Mouse (Mus musculus): ENCODE data around the gene Celf2. TPM values are rescaled to one million over a fixed set of nuclear protein-coding genes. Genes with fewer than 3 reads are reported as not detected.

Gene Celf2
- polyA plus RNA-seq, 1 experiment: 127 TPM

- TF ChIP-seq CTCF (IDR thresholded peaks at IDR 0.05; ENCODE audit: low read depth, low read length): no peak
- no peak for TF ChIP-seq POLR2A (IDR thresholded peaks at IDR 0.05; ENCODE audit: borderline replicate concordance, low read depth, low read length)
- Histone ChIP-seq H3K4me1 (ENCODE audit: control insufficient read depth, insufficient read depth, low read length) (no peaks in the 10 kb centered on the region), H3K4me3 (ENCODE audit: insufficient read depth, low read length) (no peak overlapping the region), H3K27ac (ENCODE audit: insufficient read depth, low read depth, low read length) (no peak overlapping the region)
Measured at GRCm38 (mm10) chr2:6976300-6976699, 533.1 kb downstream of the Celf2 start.

GRCm38 (mm10) chr2:6969228-6969627 is 540.1 kb downstream of the Celf2 start:
- Histone ChIP-seq H3K4me1 (ENCODE audit: control insufficient read depth, insufficient read depth, low read length) (no peaks in the 10 kb centered on the region), H3K4me3 (ENCODE audit: insufficient read depth, low read length) (no peak overlapping the region), H3K27ac (ENCODE audit: insufficient read depth, low read depth, low read length) (no peak overlapping the region)
- no peak for TF ChIP-seq CTCF (IDR thresholded peaks at IDR 0.05; ENCODE audit: low read depth, low read length)
- TF ChIP-seq POLR2A (IDR thresholded peaks at IDR 0.05; ENCODE audit: borderline replicate concordance, low read depth, low read length): no peak

- no peak for TF ChIP-seq CTCF (IDR thresholded peaks at IDR 0.05; ENCODE audit: low read depth, low read length)
- TF ChIP-seq POLR2A (IDR thresholded peaks at IDR 0.05; ENCODE audit: borderline replicate concordance, low read depth, low read length): no peak
- H3K4me3 ChIP-seq (ENCODE audit: insufficient read depth, low read length): no peak overlapping the region
- no peaks in the 10 kb centered on the region for H3K4me1 ChIP-seq (ENCODE audit: control insufficient read depth, insufficient read depth, low read length)
- H3K27ac ChIP-seq (ENCODE audit: insufficient read depth, low read depth, low read length): no peak overlapping the region
Measured at GRCm38 (mm10) chr2:6965243-6965642, 544.1 kb downstream of the Celf2 start.

- H3K27ac ChIP-seq (ENCODE audit: insufficient read depth, low read depth, low read length): no peak overlapping the region
- no peaks in the 10 kb centered on the region for H3K4me1 ChIP-seq (ENCODE audit: control insufficient read depth, insufficient read depth, low read length)
- TF ChIP-seq CTCF (IDR thresholded peaks at IDR 0.05; ENCODE audit: low read depth, low read length) (no peak), POLR2A (IDR thresholded peaks at IDR 0.05; ENCODE audit: borderline replicate concordance, low read depth, low read length) (no peak)
- H3K4me3 ChIP-seq (ENCODE audit: insufficient read depth, low read length): no peak overlapping the region
Measured at GRCm38 (mm10) chr2:6950702-6951101, 558.7 kb downstream of the Celf2 start.

GRCm38 (mm10) chr2:6945638-6946415 is 563.5 kb downstream of the Celf2 start:
- H3K4me1 ChIP-seq (ENCODE audit: control insufficient read depth, insufficient read depth, low read length): no peaks in the 10 kb centered on the region
- no peak for TF ChIP-seq POLR2A (IDR thresholded peaks at IDR 0.05; ENCODE audit: borderline replicate concordance, low read depth, low read length)
- no peak for TF ChIP-seq CTCF (IDR thresholded peaks at IDR 0.05; ENCODE audit: low read depth, low read length)
- no peak overlapping the region for H3K27ac ChIP-seq (ENCODE audit: insufficient read depth, low read depth, low read length)
- H3K4me3 ChIP-seq (ENCODE audit: insufficient read depth, low read length): no peak overlapping the region

- TF ChIP-seq CTCF (IDR thresholded peaks at IDR 0.05; ENCODE audit: low read depth, low read length): no peak
- TF ChIP-seq POLR2A (IDR thresholded peaks at IDR 0.05; ENCODE audit: borderline replicate concordance, low read depth, low read length): no peak
- Histone ChIP-seq H3K4me1 (ENCODE audit: control insufficient read depth, insufficient read depth, low read length) (no peaks in the 10 kb centered on the region), H3K4me3 (ENCODE audit: insufficient read depth, low read length) (no peak overlapping the region)
Measured at GRCm38 (mm10) chr2:6943651-6944050, 565.7 kb downstream of the Celf2 start.

GRCm38 (mm10) chr2:6942635-6943390 is 566.5 kb downstream of the Celf2 start:
- H3K27ac ChIP-seq (ENCODE audit: insufficient read depth, low read depth, low read length): no peak overlapping the region
- H3K4me3 ChIP-seq (ENCODE audit: insufficient read depth, low read length): no peak overlapping the region
- no peaks in the 10 kb centered on the region for H3K4me1 ChIP-seq (ENCODE audit: control insufficient read depth, insufficient read depth, low read length)
- TF ChIP-seq CTCF (IDR thresholded peaks at IDR 0.05; ENCODE audit: low read depth, low read length) (no peak), POLR2A (IDR thresholded peaks at IDR 0.05; ENCODE audit: borderline replicate concordance, low read depth, low read length) (no peak)

More at GRCm38 (mm10) chr2:6943651-6944050, 565.7 kb downstream of the Celf2 start:
- no peak overlapping the region for H3K27ac ChIP-seq (ENCODE audit: insufficient read depth, low read depth, low read length)

- Histone ChIP-seq H3K27ac (ENCODE audit: insufficient read depth, low read depth, low read length) (no peak overlapping the region), H3K4me3 (ENCODE audit: insufficient read depth, low read length) (no peak overlapping the region), H3K4me1 (ENCODE audit: control insufficient read depth, insufficient read depth, low read length) (no peaks in the 10 kb centered on the region)
- TF ChIP-seq CTCF (IDR thresholded peaks at IDR 0.05; ENCODE audit: low read depth, low read length) (no peak), POLR2A (IDR thresholded peaks at IDR 0.05; ENCODE audit: borderline replicate concordance, low read depth, low read length) (no peak)
Measured at GRCm38 (mm10) chr2:6939143-6939542, 570.2 kb downstream of the Celf2 start.

GRCm38 (mm10) chr2:6933130-6933529 is 576.2 kb downstream of the Celf2 start:
- Histone ChIP-seq H3K4me3 (ENCODE audit: insufficient read depth, low read length) (no peak overlapping the region), H3K4me1 (ENCODE audit: control insufficient read depth, insufficient read depth, low read length) (no peaks in the 10 kb centered on the region), H3K27ac (ENCODE audit: insufficient read depth, low read depth, low read length) (no peak overlapping the region)
- TF ChIP-seq POLR2A (IDR thresholded peaks at IDR 0.05; ENCODE audit: borderline replicate concordance, low read depth, low read length) (no peak), CTCF (IDR thresholded peaks at IDR 0.05; ENCODE audit: low read depth, low read length) (no peak)

All from bone marrow macrophage, adult 2 months (primary cell).